22 mouse cellular contexts compared by ENCODE assay signal in the genomic region with DNA sequence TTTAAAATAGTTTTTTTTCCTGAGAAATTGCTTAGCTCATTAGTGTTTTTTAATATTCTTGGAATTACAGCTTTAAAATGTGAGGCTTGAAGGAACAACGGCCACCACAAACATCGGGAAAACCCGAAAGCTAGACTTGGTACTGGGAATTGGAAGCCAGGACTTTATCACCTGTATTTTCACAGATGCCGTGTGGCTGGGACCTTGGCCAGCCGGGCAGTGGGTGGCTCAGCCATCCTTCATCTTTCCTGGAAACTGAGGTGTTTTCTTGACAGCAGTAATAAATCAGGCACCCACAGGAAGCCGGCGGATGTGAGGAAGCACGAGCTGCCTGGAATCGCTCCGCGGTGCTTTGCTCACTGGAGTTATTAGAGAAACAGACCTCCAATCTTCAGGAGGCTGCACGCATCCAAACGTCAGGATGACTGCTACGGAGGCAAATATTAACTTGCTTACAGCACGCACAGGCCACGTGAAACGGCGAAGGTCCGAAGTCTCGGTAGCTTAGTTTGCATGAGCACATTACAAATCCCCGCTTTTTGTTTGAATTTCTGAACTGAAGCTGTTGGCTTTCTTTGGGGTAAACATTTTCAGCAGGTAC.
DNase-seq lines count a peak whose midpoint lies in the region; ATAC-seq lines count a peak whose summit lies in the region.
"Had no signal": no experiment of that assay in that cellular context is flagged by ENCODE, and none has a peak within 500 bp of the region (broad histone marks: within the 10 kb centered on the region; RNA-seq: fewer than 3 reads in every experiment).

No protein-coding gene starts in this region.

- H3K9ac ChIP-seq in kidney, embryonic 16.5 days (replicated peaks; ENCODE audit: low read length): no peak overlapping the region
- no peak overlapping the region for H3K9ac ChIP-seq in limb, embryonic 15.5 days
- H3K9ac ChIP-seq: hindbrain, embryonic 14.5 days; midbrain, embryonic 13.5 days; neural tube, embryonic 12.5 days had no signal

- H3K27ac ChIP-seq in kidney, embryonic 16.5 days (ENCODE audit: low read length): no peak overlapping the region
- H3K27ac ChIP-seq in limb, embryonic 15.5 days: peak overlapping the region; percentile 65
- H3K27ac ChIP-seq: hindbrain, embryonic 14.5 days; midbrain, embryonic 13.5 days; neural tube, embryonic 12.5 days had no signal

- H3K4me1 ChIP-seq in kidney, embryonic 16.5 days (ENCODE audit: insufficient read depth, low read length): no peaks in the 10 kb centered on the region
- peaks cover 10% of the 10 kb centered on the region; the same call in 1 of the 2 replicates for H3K4me1 ChIP-seq in limb, embryonic 15.5 days
- H3K4me1 ChIP-seq: midbrain, embryonic 13.5 days; neural tube, embryonic 12.5 days had no signal

- H3K4me3 ChIP-seq in kidney, embryonic 16.5 days (ENCODE audit: low read length): no peak overlapping the region
- no peak overlapping the region for H3K4me3 ChIP-seq in limb, embryonic 15.5 days
- H3K4me3 ChIP-seq: midbrain, embryonic 13.5 days; neural tube, embryonic 12.5 days had no signal

- DNase-seq in kidney, adult 11 months: peak; percentile 64
- peak; percentile 43 to 76 for DNase-seq in kidney, adult 8-10 months
- DNase-seq in kidney, postnatal 25 days: peak; percentile 70 to 80
- no peak for DNase-seq in thymus, postnatal 36 days
- no peak for DNase-seq in adrenal gland, postnatal 4 days (ENCODE audit: low spot score in 2 of 2)
- DNase-seq: adrenal gland, adult 2 months; B cell, adult 2 months; gastrocnemius, postnatal 25 days; heart, postnatal 10 days; liver; lung, adult 18-20 months; lung, postnatal 14 days; spleen, adult 18-20 months; thymus, adult 2 months had no signal

- no peak overlapping the region for H3K4me2 ChIP-seq in kidney, embryonic 16.5 days (replicated peaks; ENCODE audit: low read depth, low read length)
- H3K4me2 ChIP-seq in limb, embryonic 15.5 days: 0 out of 2 replicates have a peak overlapping the region, but pooled peaks have one; percentile 20
- H3K4me2 ChIP-seq: heart, embryonic 11.5 days; hindbrain, embryonic 14.5 days; midbrain, embryonic 13.5 days; neural tube, embryonic 12.5 days had no signal

- whole genome bisulfite sequencing in kidney, embryonic 16.5 days: 45% methylated on average over 21 of the region's 21 CpGs
- WGBS in limb, embryonic 15.5 days: 38% methylated on average over 21 of the region's 21 CpGs

- no peak for ATAC-seq in kidney, embryonic 16.5 days (ENCODE audit: low FRiP score, low TSS enrichment)
- peak; percentile 57; the same call in 1 of the 2 replicates for ATAC-seq in limb, embryonic 15.5 days (ENCODE audit: insufficient number of reproducible peaks, low FRiP score, low TSS enrichment, low read depth)
- ATAC-seq: forebrain, embryonic 16.5 days; intestine, postnatal 0 days; midbrain, embryonic 13.5 days had no signal

- no peaks in the 10 kb centered on the region for H3K36me3 ChIP-seq in kidney, embryonic 16.5 days (ENCODE audit: insufficient read depth, low read length)
- H3K36me3 ChIP-seq in limb, embryonic 15.5 days: no peaks in the 10 kb centered on the region
- H3K36me3 ChIP-seq: midbrain, embryonic 13.5 days; neural tube, embryonic 12.5 days had no signal

- H3K9me3 ChIP-seq in kidney, embryonic 16.5 days (ENCODE audit: low read length): no peaks in the 10 kb centered on the region
- no peaks in the 10 kb centered on the region for H3K9me3 ChIP-seq in limb, embryonic 15.5 days
- H3K9me3 ChIP-seq: midbrain, embryonic 13.5 days; neural tube, embryonic 12.5 days had no signal

- H3K27me3 ChIP-seq in kidney, embryonic 16.5 days (ENCODE audit: insufficient read depth, low read length): no peaks in the 10 kb centered on the region
- H3K27me3 ChIP-seq in limb, embryonic 15.5 days: no peaks in the 10 kb centered on the region
- H3K27me3 ChIP-seq: midbrain, embryonic 13.5 days; neural tube, embryonic 12.5 days had no signal

Comparison
In these comparisons a context has a peak if more than half of its experiments do, and no peak if none do; other contexts are left out.
1. DNase-seq: peak in kidney, adult 11 months (single experiment), kidney, adult 8-10 months (2 of 2) and kidney, postnatal 25 days (2 of 2); none in thymus, postnatal 36 days (0 of 2) and adrenal gland, postnatal 4 days (0 of 2).